Mouse (Mus musculus): ENCODE measurements at regions not wholly inside any gene's neighbourhood (a gene's known extent, or its start where the extent isn't known, plus 50 kb on each side); places are given as distances from the start of the nearest gene placed in this dataset.

- no peak for TF ChIP-seq GATA1 (IDR thresholded peaks at IDR 0.05; ENCODE audit: low read length)
- no peak for TF ChIP-seq TAL1 (IDR thresholded peaks at IDR 0.05; ENCODE audit: low read length)
- Histone ChIP-seq H3K9me3 (ENCODE audit: control insufficient read depth, low read length) (peaks cover 5% of the 10 kb centered on the region), H3K36me3 (ENCODE audit: control insufficient read depth) (no peaks in the 10 kb centered on the region), H3K4me3 (replicated peaks) (no peak overlapping the region), H3K4me1 (ENCODE audit: control insufficient read depth) (no peaks in the 10 kb centered on the region), H3K27me3 (ENCODE audit: control insufficient read depth) (no peaks in the 10 kb centered on the region)
These were observed 249.3 kb downstream of the Cryba4 start for GRCm38 (mm10) chr5:112002856-112003660.

DNA sequence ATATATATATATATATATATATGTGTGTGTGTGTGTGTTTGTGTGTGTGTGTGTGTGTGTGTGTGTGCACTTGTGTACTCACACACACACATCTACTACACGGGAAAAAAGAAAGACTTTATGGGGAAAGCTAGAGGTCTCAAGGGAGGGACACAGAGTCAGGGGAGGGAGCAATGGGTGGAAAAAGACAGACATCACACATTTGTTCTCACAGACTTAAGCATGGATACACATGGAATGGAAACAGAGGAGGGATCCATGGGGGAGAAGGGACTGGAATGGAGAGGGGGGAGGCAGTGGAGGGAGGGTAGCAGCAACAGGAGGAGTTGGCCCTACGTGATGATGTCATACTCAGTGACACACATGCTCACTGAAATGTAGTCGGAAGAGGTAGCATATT lies 248.3 kb downstream of the Cryba4 start:
- no peaks in the 10 kb centered on the region for H3K27me3 ChIP-seq (ENCODE audit: control insufficient read depth)
- no peaks in the 10 kb centered on the region for H3K36me3 ChIP-seq (ENCODE audit: control insufficient read depth)
- TF ChIP-seq GATA1 (IDR thresholded peaks at IDR 0.05; ENCODE audit: low read length) (no peak), TAL1 (IDR thresholded peaks at IDR 0.05; ENCODE audit: low read length) (no peak)
- no peak overlapping the region for H3K4me3 ChIP-seq (replicated peaks)
- no peaks in the 10 kb centered on the region for H3K4me1 ChIP-seq (ENCODE audit: control insufficient read depth)
- peaks cover 5% of the 10 kb centered on the region for H3K9me3 ChIP-seq (ENCODE audit: control insufficient read depth, low read length)

DNA sequence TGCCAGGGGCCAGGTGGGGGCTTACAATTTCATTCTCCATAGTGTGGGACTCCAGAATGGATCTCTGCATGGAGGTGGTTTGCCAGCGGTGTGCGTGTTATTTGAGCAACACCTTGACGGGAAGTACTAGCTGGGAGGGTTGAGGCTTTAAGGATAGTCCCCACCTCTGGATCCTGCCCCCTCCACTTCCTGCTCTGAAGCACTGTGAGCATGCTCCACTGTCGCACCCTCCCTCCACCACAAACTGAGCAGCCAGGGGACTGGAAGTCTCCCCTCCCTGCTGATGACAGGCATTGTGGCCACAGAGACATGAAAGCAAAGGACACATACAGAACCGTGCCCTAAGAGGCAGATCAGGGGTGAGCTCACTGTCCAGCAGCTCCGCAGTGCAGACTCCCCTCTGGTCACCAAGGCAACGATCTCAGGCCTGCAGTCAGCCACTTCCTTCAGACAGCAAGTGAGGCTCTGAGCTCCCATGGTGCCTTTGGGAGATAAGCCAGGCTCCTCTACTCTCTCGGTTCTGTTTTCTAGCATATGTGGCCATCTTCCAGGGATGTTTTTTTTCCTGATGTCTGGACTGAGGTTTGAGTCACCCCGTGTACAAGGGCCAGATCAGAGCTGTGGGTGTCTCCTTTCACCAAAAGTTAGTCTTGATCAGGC lies 239.7 kb downstream of the Cryba4 start:
- H3K4me3 ChIP-seq (replicated peaks), result no peak overlapping the region
- no peaks in the 10 kb centered on the region for H3K36me3 ChIP-seq (ENCODE audit: control insufficient read depth)
- TF ChIP-seq GATA1 (IDR thresholded peaks at IDR 0.05; ENCODE audit: low read length), result no peak
- no peak for TF ChIP-seq TAL1 (IDR thresholded peaks at IDR 0.05; ENCODE audit: low read length)
- peaks cover 2% of the 10 kb centered on the region for H3K27me3 ChIP-seq (ENCODE audit: control insufficient read depth)
- peaks cover 4% of the 10 kb centered on the region; the same call in 1 of the 2 replicates for H3K9me3 ChIP-seq (ENCODE audit: control insufficient read depth, low read length)
- no peaks in the 10 kb centered on the region for H3K4me1 ChIP-seq (ENCODE audit: control insufficient read depth)

GRCm38 (mm10) chr5:112018925-112019324 lies 233.4 kb downstream of the Cryba4 start:
- no peaks in the 10 kb centered on the region for H3K36me3 ChIP-seq (ENCODE audit: control insufficient read depth)
- H3K27me3 ChIP-seq (ENCODE audit: control insufficient read depth), result no peaks in the 10 kb centered on the region
- H3K4me1 ChIP-seq (ENCODE audit: control insufficient read depth), result no peaks in the 10 kb centered on the region
- H3K9me3 ChIP-seq (ENCODE audit: control insufficient read depth, low read length), result peaks cover 4% of the 10 kb centered on the region; the same call in 1 of the 2 replicates
- no peak overlapping the region for H3K4me3 ChIP-seq (replicated peaks)
- TF ChIP-seq GATA1 (IDR thresholded peaks at IDR 0.05; ENCODE audit: low read length) (no peak), TAL1 (IDR thresholded peaks at IDR 0.05; ENCODE audit: low read length) (no peak)

GRCm38 (mm10) chr5:112020882-112021281 lies 231.4 kb downstream of the Cryba4 start:
- no peak overlapping the region for H3K4me3 ChIP-seq (replicated peaks)
- TF ChIP-seq TAL1 (IDR thresholded peaks at IDR 0.05; ENCODE audit: low read length), result no peak
- no peaks in the 10 kb centered on the region for H3K27me3 ChIP-seq (ENCODE audit: control insufficient read depth)
- no peaks in the 10 kb centered on the region for H3K4me1 ChIP-seq (ENCODE audit: control insufficient read depth)
- no peaks in the 10 kb centered on the region for H3K36me3 ChIP-seq (ENCODE audit: control insufficient read depth)
- no peaks in the 10 kb centered on the region for H3K9me3 ChIP-seq (ENCODE audit: control insufficient read depth, low read length)

DNA sequence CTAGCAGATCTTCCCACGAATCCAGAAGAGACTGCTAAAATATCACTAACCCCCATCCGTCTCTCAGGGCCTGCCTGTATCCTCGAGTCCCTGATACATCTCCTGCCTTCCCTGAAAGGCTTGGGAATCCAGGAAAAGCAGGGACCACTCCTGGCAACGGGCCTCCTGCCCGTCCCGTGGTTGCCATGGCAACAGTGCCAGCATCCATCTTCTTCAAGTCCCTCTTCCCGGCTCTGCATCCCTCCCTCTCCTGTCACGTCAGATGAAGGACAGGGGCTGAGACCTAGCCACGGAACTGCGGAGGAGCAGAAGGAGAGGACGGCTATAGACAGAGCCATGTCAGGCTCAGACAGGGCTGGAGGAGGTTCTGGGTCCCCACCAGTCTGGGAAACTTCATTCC lies 222.4 kb downstream of the Cryba4 start:
- Histone ChIP-seq H3K9me3 (ENCODE audit: control insufficient read depth, low read length) (peaks cover 2% of the 10 kb centered on the region; the same call in 1 of the 2 replicates), H3K27me3 (ENCODE audit: control insufficient read depth) (no peaks in the 10 kb centered on the region), H3K4me3 (replicated peaks) (no peak overlapping the region), H3K4me1 (ENCODE audit: control insufficient read depth) (no peaks in the 10 kb centered on the region), H3K36me3 (ENCODE audit: control insufficient read depth) (no peaks in the 10 kb centered on the region)
- TF ChIP-seq GATA1 (IDR thresholded peaks at IDR 0.05; ENCODE audit: low read length) (no peak), TAL1 (IDR thresholded peaks at IDR 0.05; ENCODE audit: low read length) (no peak)

GRCm38 (mm10) chr5:112032036-112032435 lies 220.3 kb downstream of the Cryba4 start:
- peaks cover 2% of the 10 kb centered on the region; the same call in 1 of the 2 replicates for H3K9me3 ChIP-seq (ENCODE audit: control insufficient read depth, low read length)
- TF ChIP-seq TAL1 (IDR thresholded peaks at IDR 0.05; ENCODE audit: low read length) (no peak), GATA1 (IDR thresholded peaks at IDR 0.05; ENCODE audit: low read length) (no peak)
- H3K36me3 ChIP-seq (ENCODE audit: control insufficient read depth), result no peaks in the 10 kb centered on the region
- no peaks in the 10 kb centered on the region for H3K27me3 ChIP-seq (ENCODE audit: control insufficient read depth)
- no peak overlapping the region for H3K4me3 ChIP-seq (replicated peaks)
- no peaks in the 10 kb centered on the region for H3K4me1 ChIP-seq (ENCODE audit: control insufficient read depth)

- H3K36me3 ChIP-seq (ENCODE audit: control insufficient read depth), result no peaks in the 10 kb centered on the region
These were observed 216.9 kb downstream of the Cryba4 start for GRCm38 (mm10) chr5:112035426-112035825.

DNA sequence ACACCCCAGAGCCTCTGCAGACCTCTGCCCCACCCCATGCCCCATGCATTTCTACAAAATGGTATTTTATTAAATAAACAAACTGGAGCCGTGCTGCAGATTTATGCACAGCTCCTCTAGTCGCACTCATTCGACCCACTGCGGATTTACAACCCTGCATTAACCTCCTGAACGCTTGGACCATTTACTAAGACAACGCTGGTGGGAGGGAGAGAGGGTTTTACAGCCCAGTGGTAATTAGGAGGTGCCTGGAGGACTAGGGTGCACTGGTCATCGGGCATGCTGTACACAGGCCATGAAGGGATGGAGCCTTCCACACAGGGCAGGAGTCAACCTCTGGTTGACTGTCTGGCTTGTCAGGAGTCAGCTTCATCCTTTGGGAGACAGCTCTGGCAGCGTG lies 215.2 kb downstream of the Cryba4 start:
- Histone ChIP-seq H3K36me3 (ENCODE audit: control insufficient read depth) (no peaks in the 10 kb centered on the region), H3K9me3 (ENCODE audit: control insufficient read depth, low read length) (peaks cover 2% of the 10 kb centered on the region; the same call in 1 of the 2 replicates), H3K27me3 (ENCODE audit: control insufficient read depth) (no peaks in the 10 kb centered on the region), H3K4me3 (replicated peaks) (no peak overlapping the region), H3K4me1 (ENCODE audit: control insufficient read depth) (no peaks in the 10 kb centered on the region)
- TF ChIP-seq GATA1 (IDR thresholded peaks at IDR 0.05; ENCODE audit: low read length), result no peak
- TF ChIP-seq TAL1 (IDR thresholded peaks at IDR 0.05; ENCODE audit: low read length), result no peak

More at GRCm38 (mm10) chr5:112035426-112035825, 216.9 kb downstream of the Cryba4 start:
- no peak for TF ChIP-seq TAL1 (IDR thresholded peaks at IDR 0.05; ENCODE audit: low read length)
- TF ChIP-seq GATA1 (IDR thresholded peaks at IDR 0.05; ENCODE audit: low read length), result no peak
- Histone ChIP-seq H3K4me1 (ENCODE audit: control insufficient read depth) (no peaks in the 10 kb centered on the region), H3K4me3 (replicated peaks) (no peak overlapping the region), H3K27me3 (ENCODE audit: control insufficient read depth) (no peaks in the 10 kb centered on the region), H3K9me3 (ENCODE audit: control insufficient read depth, low read length) (peaks cover 2% of the 10 kb centered on the region; the same call in 1 of the 2 replicates)

Data from erythroblast, embryonic 14.5 days (primary cell).